Mouse (Mus musculus) ES-E14 (cell line): Measurements from ENCODE around the gene Erf.

Experiments
- ZC3H11A ChIP-seq: IDR thresholded peaks from 2 replicates; pipeline ENCODE4 v1.6.1; 2012; ENCODE audit warnings: low read depth, mild to moderate bottlenecking, inconsistent platforms, low read length, borderline replicate concordance
- ZNF384 ChIP-seq: IDR thresholded peaks from 2 replicates; pipeline ENCODE4 v1.6.1; 2012; ENCODE audit warnings: low read depth, low read length, inconsistent platforms

GRCm38 (mm10) chr7:25275555-25276298, 25.2 kb upstream of the Erf start:
- TF ChIP-seq ZNF384 (no peak), ZC3H11A (no peak)
